Mouse (Mus musculus) neural tube, embryonic 11.5 days (tissue): ENCODE measurements around the gene Gm49366. TPM values are rescaled to one million over a fixed set of nuclear protein-coding genes. Genes with fewer than 3 reads are reported as not detected.
"Not testable (repeated sequence)": the region's sequence is repeated elsewhere in the genome, so short reads cannot be mapped to it uniquely, and the experiment has no call there.

Experiments
- ATAC-seq: fragments of 200-750 bp; cut with Nextera tagmentation; 2 replicates; pipeline ENCODE4 v1.8.0; 2017; ENCODE audit warnings: moderate number of reproducible peaks, mild to moderate bottlenecking, moderate TSS enrichment, moderate library complexity; ENCODE audit not compliant: insufficient read depth, low FRiP score, low TSS enrichment
- DNase-seq: peaks from one replicate; pipeline ENCODE4 v3.0.0-alpha.2; 2015; ENCODE audit warnings: low spot score
- H3K27ac ChIP-seq: fragments of 300-500 bp; sonication (generic); 2 replicates; pipeline ENCODE4 v1.5.1; 2014; ENCODE audit warnings: low read depth, mild to moderate bottlenecking, low read length
- H3K27me3 ChIP-seq: fragments of 300-500 bp; sonication (generic); 2 replicates; pipeline ENCODE4 v1.6.1; 2014; ENCODE audit warnings: mild to moderate bottlenecking, low read length, mixed read lengths; ENCODE audit not compliant: control insufficient read depth, insufficient read depth
- H3K36me3 ChIP-seq: fragments of 300-500 bp; sonication (generic); 2 replicates; pipeline ENCODE4 v1.6.1; 2014; ENCODE audit warnings: mild to moderate bottlenecking, low read length, moderate library complexity, mixed read lengths; ENCODE audit not compliant: control insufficient read depth, insufficient read depth
- H3K4me1 ChIP-seq: fragments of 300-500 bp; sonication (generic); 2 replicates; pipeline ENCODE4 v1.6.1; 2014; ENCODE audit warnings: low read length, mixed read lengths; ENCODE audit not compliant: control insufficient read depth, insufficient read depth
- H3K4me2 ChIP-seq: fragments of 300-500 bp; sonication (generic); 2 replicates; pipeline ENCODE4 v1.6.1; 2014; ENCODE audit warnings: low read depth, mild to moderate bottlenecking, moderate library complexity
- H3K4me3 ChIP-seq: fragments of 300-500 bp; sonication (generic); 2 replicates; pipeline ENCODE4 v1.5.1; 2014; ENCODE audit warnings: low read depth, low read length
- H3K9ac ChIP-seq: fragments of 300-500 bp; sonication (generic); 2 replicates; pipeline ENCODE4 v1.6.1; 2014; ENCODE audit warnings: mild to moderate bottlenecking, low read length
- H3K9me3 ChIP-seq: fragments of 300-500 bp; sonication (generic); 2 replicates; pipeline ENCODE4 v1.6.1; 2016; ENCODE audit warnings: low read length; ENCODE audit not compliant: control insufficient read depth
- WGBS: fragments of 180-500 bp; shearing (Covaris S2); extraction: QIAGEN DNeasy Blood & Tissue Kit; methylation state at CpG from one replicate; pipeline ENCODE4 v1.1.7; 2014; 5-methylcytosine and 5-hydroxymethylcytosine counted together
- polyA plus RNA-seq: library from polyadenylated mRNA; unstranded; fragments of >200 nt; fragmentation: Nextera tagmentation; extraction: Ambion mirVana; gene quantifications from 2 replicates; pipeline ENCODE4 v1.2.1, GENCODE M21; 2014

Gene Gm49366
- polyA plus RNA-seq, 1 experiment from 2014 or later = not detected

GRCm38 (mm10) chr12:84044045-84044444, 5.3 kb downstream of the Gm49366 start:
- no peaks in the 10 kb centered on the region for H3K4me1 ChIP-seq
- H3K9me3 ChIP-seq = no peaks in the 10 kb centered on the region
- H3K27me3 ChIP-seq = no peaks in the 10 kb centered on the region
- ATAC-seq = no peak
- H3K36me3 ChIP-seq = no peaks in the 10 kb centered on the region
- no peak overlapping the region for H3K9ac ChIP-seq
- WGBS = 80% methylated on average over 2 of the region's 2 CpGs
- no peak overlapping the region for H3K27ac ChIP-seq
- H3K4me2 ChIP-seq = no peak overlapping the region
- no peak for DNase-seq
- no peak overlapping the region for H3K4me3 ChIP-seq

- Histone ChIP-seq H3K9ac (no peak overlapping the region), H3K4me3 (no peak overlapping the region), H3K27ac (no peak overlapping the region), H3K4me2 (no peak overlapping the region), H3K36me3 (no peaks in the 10 kb centered on the region), H3K9me3 (no peaks in the 10 kb centered on the region), H3K27me3 (no peaks in the 10 kb centered on the region), H3K4me1 (no peaks in the 10 kb centered on the region)
- DNase-seq (no peak), ATAC-seq (no peak)
- 95% methylated on average over 1 of the region's 1 CpGs for WGBS
Measured at GRCm38 (mm10) chr12:84046906-84047305, 8.2 kb downstream of the Gm49366 start.

- not testable (repeated sequence) for H3K36me3 ChIP-seq, H3K9ac ChIP-seq, H3K4me1 ChIP-seq, H3K9me3 ChIP-seq, H3K27ac ChIP-seq, H3K4me2 ChIP-seq, ATAC-seq, DNase-seq, H3K4me3 ChIP-seq
- peaks cover 13% of the 10 kb centered on the region for H3K27me3 ChIP-seq
- WGBS = 86% methylated on average over 5 of the region's 5 CpGs
Measured at GRCm38 (mm10) chr12:84050744-84051143, 12.0 kb downstream of the Gm49366 start.

GRCm38 (mm10) chr12:84051937-84052474, 13.3 kb downstream of the Gm49366 start, which contains the start of gene Acot3:
TSS of gene Acot3 (plus strand) at chr12:84052144.
- H3K4me1 ChIP-seq = no peaks in the 10 kb centered on the region; the same call in 1 of the 2 replicates
- no peak within 1 kb of the TSS for H3K9ac ChIP-seq
- no peak within 1 kb of the TSS for H3K4me3 ChIP-seq
- no peaks in the 10 kb centered on the region for H3K9me3 ChIP-seq
- no peak for DNase-seq
- H3K36me3 ChIP-seq = no peaks in the 10 kb centered on the region
- no peak for ATAC-seq
- WGBS = 88% methylated on average over 5 of the region's 5 CpGs
- H3K4me2 ChIP-seq = no peak within 1 kb of the TSS
- peaks cover 13% of the 10 kb centered on the region for H3K27me3 ChIP-seq
- no peak within 1 kb of the TSS for H3K27ac ChIP-seq

- Histone ChIP-seq H3K9me3 (no peaks in the 10 kb centered on the region), H3K27me3 (peaks cover 13% of the 10 kb centered on the region), H3K4me3 (no peak overlapping the region), H3K4me2 (no peak overlapping the region), H3K9ac (no peak overlapping the region), H3K4me1 (no peaks in the 10 kb centered on the region; the same call in 1 of the 2 replicates), H3K27ac (no peak overlapping the region), H3K36me3 (no peaks in the 10 kb centered on the region)
- DNase-seq (no peak), ATAC-seq (no peak)
- 88% methylated on average over 7 of the region's 7 CpGs for WGBS
Measured at GRCm38 (mm10) chr12:84052609-84053008, 13.9 kb downstream of the Gm49366 start.

- Histone ChIP-seq H3K9me3 (no peaks in the 10 kb centered on the region), H3K36me3 (no peaks in the 10 kb centered on the region), H3K27ac (no peak overlapping the region), H3K4me2 (peak overlapping the region; percentile 65), H3K27me3 (peaks cover 13% of the 10 kb centered on the region), H3K9ac (peak overlapping the region; percentile 39; the same call in 1 of the 2 replicates), H3K4me1 (no peaks in the 10 kb centered on the region; the same call in 1 of the 2 replicates), H3K4me3 (peak overlapping the region; percentile 34)
- ATAC-seq = no peak
- peak; percentile 31 for DNase-seq
- 15% methylated on average over 16 of the region's 16 CpGs for WGBS
Measured at GRCm38 (mm10) chr12:84053173-84053572, 14.4 kb downstream of the Gm49366 start.

GRCm38 (mm10) chr12:84053679-84054391, 15.1 kb downstream of the Gm49366 start:
- H3K36me3 ChIP-seq = no peaks in the 10 kb centered on the region
- no peaks in the 10 kb centered on the region for H3K9me3 ChIP-seq
- ATAC-seq (no peak), DNase-seq (peak; percentile 33)
- peak overlapping the region; percentile 43 for H3K9ac ChIP-seq
- H3K27ac ChIP-seq = no peak overlapping the region
- H3K4me3 ChIP-seq = peak overlapping the region; percentile 34
- H3K27me3 ChIP-seq = peaks cover 13% of the 10 kb centered on the region
- H3K4me2 ChIP-seq = peak overlapping the region; percentile 65
- no peaks in the 10 kb centered on the region; the same call in 1 of the 2 replicates for H3K4me1 ChIP-seq
- 3% methylated on average over 36 of the region's 46 CpGs for WGBS

- Histone ChIP-seq H3K27ac (no peak overlapping the region), H3K4me3 (no peak overlapping the region), H3K9me3 (no peaks in the 10 kb centered on the region), H3K4me2 (no peak overlapping the region), H3K27me3 (no peaks in the 10 kb centered on the region), H3K4me1 (no peaks in the 10 kb centered on the region), H3K36me3 (no peaks in the 10 kb centered on the region), H3K9ac (no peak overlapping the region)
- 34% methylated on average over 2 of the region's 2 CpGs for WGBS
- no peak for DNase-seq
- no peak for ATAC-seq
Measured at GRCm38 (mm10) chr12:84060946-84061345, 22.2 kb downstream of the Gm49366 start.

GRCm38 (mm10) chr12:84062336-84062735, 23.6 kb downstream of the Gm49366 start:
- H3K9ac ChIP-seq = no peak overlapping the region
- ATAC-seq (no peak), DNase-seq (no peak)
- no peaks in the 10 kb centered on the region for H3K9me3 ChIP-seq
- no peak overlapping the region for H3K4me2 ChIP-seq
- H3K4me1 ChIP-seq = no peaks in the 10 kb centered on the region
- H3K27ac ChIP-seq = no peak overlapping the region
- 0 out of 2 replicates have a peak, but pooled peaks cover 2% of the 10 kb centered on the region for H3K27me3 ChIP-seq
- no peak overlapping the region for H3K4me3 ChIP-seq
- no peaks in the 10 kb centered on the region for H3K36me3 ChIP-seq
- WGBS = 92% methylated on average over 20 of the region's 20 CpGs
